ENCODE assay signal across 8 mouse cellular contexts in genomic region chr9:55241863-55242685, GRCm38 (mm10). TPM values are rescaled to one million over a fixed set of nuclear protein-coding genes. Genes with fewer than 3 reads are reported as not detected.
DNase-seq lines count a peak whose midpoint lies in the region; ATAC-seq and TF ChIP-seq lines count a peak whose summit lies in the region.

No protein-coding gene starts in this region.

- peak; percentile 21; the same call in 1 of the 2 replicates for TF ChIP-seq CTCF in hindbrain, postnatal 0 days (IDR thresholded peaks at IDR 0.05; ENCODE audit: low read depth)

- peak overlapping the region; percentile 43 for H3K4me2 ChIP-seq in hindbrain, postnatal 0 days (ENCODE audit: low read depth, low read length)
- H3K4me2 ChIP-seq in stomach, embryonic 16.5 days (ENCODE audit: low read depth, low read length), result peak overlapping the region; percentile 52

- ATAC-seq in hindbrain, postnatal 0 days, result no peak
- peak; percentile 65 for ATAC-seq in megakaryocyte progenitor cell, adult 5-6 weeks (replicated peaks; ENCODE audit: poor library complexity)
- ATAC-seq in stomach, embryonic 16.5 days (ENCODE audit: insufficient read depth, low FRiP score), result no peak
- no peak for ATAC-seq in megakaryocyte-erythroid progenitor cell, adult 5-6 weeks (replicated peaks; ENCODE audit: low FRiP score, low TSS enrichment, poor library complexity, severe bottlenecking)

- no peaks in the 10 kb centered on the region for H3K4me1 ChIP-seq in hindbrain, postnatal 0 days (ENCODE audit: insufficient read depth, low read length)
- no peaks in the 10 kb centered on the region for H3K4me1 ChIP-seq in stomach, embryonic 16.5 days (ENCODE audit: control insufficient read depth, insufficient read depth, low read length)

- no peaks in the 10 kb centered on the region for H3K9me3 ChIP-seq in hindbrain, postnatal 0 days (ENCODE audit: low read length)
- H3K9me3 ChIP-seq in stomach, embryonic 16.5 days (replicated peaks; ENCODE audit: control insufficient read depth, low read length), result no peaks in the 10 kb centered on the region

- no peaks in the 10 kb centered on the region for H3K36me3 ChIP-seq in hindbrain, postnatal 0 days (ENCODE audit: insufficient read depth, low read length)
- no peaks in the 10 kb centered on the region for H3K36me3 ChIP-seq in stomach, embryonic 16.5 days (ENCODE audit: control insufficient read depth, insufficient read depth, low read length)

- no peaks in the 10 kb centered on the region for H3K27me3 ChIP-seq in hindbrain, postnatal 0 days (ENCODE audit: insufficient read depth, low read length)
- no peaks in the 10 kb centered on the region for H3K27me3 ChIP-seq in stomach, embryonic 16.5 days (ENCODE audit: control insufficient read depth, insufficient read depth, low read length)

- no peak overlapping the region for H3K9ac ChIP-seq in hindbrain, postnatal 0 days (replicated peaks; ENCODE audit: low read length)
- no peak overlapping the region; the same call in 1 of the 2 replicates for H3K9ac ChIP-seq in stomach, embryonic 16.5 days (ENCODE audit: low read length)

- DNase-seq in kidney, adult 18-20 months, result peak; percentile 23
- DNase-seq in kidney, adult 9 months, result no peak
- DNase-seq in embryo, embryonic 10 days (ENCODE audit: low spot score), result peak; percentile 27
- peak; percentile 12 for DNase-seq in hindbrain, postnatal 0 days (ENCODE audit: low spot score)
- no peak for DNase-seq in frontal cortex, postnatal 14 days (ENCODE audit: low spot score in 2 of 2)

- 43% methylated on average over 24 of the region's 24 CpGs for WGBS in hindbrain, postnatal 0 days
- 37% methylated on average over 24 of the region's 24 CpGs for WGBS in stomach, embryonic 16.5 days

- H3K27ac ChIP-seq in hindbrain, postnatal 0 days, result no peak overlapping the region
- H3K27ac ChIP-seq in stomach, embryonic 16.5 days (ENCODE audit: low read length), result no peak overlapping the region

- H3K4me3 ChIP-seq in hindbrain, postnatal 0 days (ENCODE audit: low read length), result peak overlapping the region; percentile 14
- peak overlapping the region; percentile 37 for H3K4me3 ChIP-seq in stomach, embryonic 16.5 days (replicated peaks; ENCODE audit: low read length)

RNA-seq across cellular contexts. Expression of gene Fbxo22, which starts 33.3 kb away (rescaled TPM):
- 55.2 and 58.3 TPM in 2 replicates for total RNA-seq in hindbrain, postnatal 0 days (2014; rRNA removed)
- polyA plus RNA-seq in hindbrain, postnatal 0 days (2015; fragmentation: Nextera tagmentation; extraction: Ambion mirVana), result 69.5 and 70.0 TPM in 2 replicates
- 58.7 and 59.2 TPM in 2 replicates for total RNA-seq in megakaryocyte progenitor cell, adult 5-6 weeks (2015)
- total RNA-seq in megakaryocyte progenitor cell, adult 5-6 weeks (2017), result 52.7 and 56.9 TPM in 2 replicates
- polyA plus RNA-seq in stomach, embryonic 16.5 days (2015; fragmentation: Nextera tagmentation; extraction: Ambion mirVana), result 50.0 and 50.8 TPM in 2 replicates
- 24.7 and 53.3 TPM in 2 replicates for total RNA-seq in megakaryocyte-erythroid progenitor cell, adult 5-6 weeks (2014; fragmentation: Nextera tagmentation)
- 37.1 and 38.1 TPM in 2 replicates for total RNA-seq in megakaryocyte-erythroid progenitor cell, adult 5-6 weeks (2017)

Comparison
In these comparisons a context has a peak if more than half of its experiments do, and no peak if none do; other contexts are left out.
1. DNase-seq: peak in kidney, adult 18-20 months (single experiment), embryo, embryonic 10 days (single experiment) and hindbrain, postnatal 0 days (single experiment); none in kidney, adult 9 months (single experiment) and frontal cortex, postnatal 14 days (0 of 2).